Mouse (Mus musculus) brain, embryonic 14.5 days (tissue): ENCODE measurements at regions not wholly inside any gene's neighbourhood (a gene's known extent, or its start where the extent isn't known, plus 50 kb on each side); places are given as distances from the start of the nearest gene placed in this dataset.

ENCODE experiments used
- DNase-seq: peaks from one replicate; pipeline ENCODE4 v3.0.0-alpha.2; 2011; ENCODE audit warnings: low read depth
- CTCF ChIP-seq: fragments of 200-500 bp; IDR thresholded peaks from 2 replicates; pipeline ENCODE4 v1.5.1; 2012; ENCODE audit warnings: inconsistent platforms, mild to moderate bottlenecking, moderate library complexity, borderline replicate concordance; ENCODE audit not compliant: insufficient read depth, insufficient read length; ENCODE audit errors: extremely low read depth
- POLR2A ChIP-seq: fragments of 200-500 bp; IDR thresholded peaks from 2 replicates; pipeline ENCODE4 v1.6.1; 2012; ENCODE audit warnings: mild to moderate bottlenecking, inconsistent platforms, borderline replicate concordance; ENCODE audit not compliant: poor library complexity, insufficient read depth, insufficient read length, severe bottlenecking; ENCODE audit errors: extremely low read depth

DNA sequence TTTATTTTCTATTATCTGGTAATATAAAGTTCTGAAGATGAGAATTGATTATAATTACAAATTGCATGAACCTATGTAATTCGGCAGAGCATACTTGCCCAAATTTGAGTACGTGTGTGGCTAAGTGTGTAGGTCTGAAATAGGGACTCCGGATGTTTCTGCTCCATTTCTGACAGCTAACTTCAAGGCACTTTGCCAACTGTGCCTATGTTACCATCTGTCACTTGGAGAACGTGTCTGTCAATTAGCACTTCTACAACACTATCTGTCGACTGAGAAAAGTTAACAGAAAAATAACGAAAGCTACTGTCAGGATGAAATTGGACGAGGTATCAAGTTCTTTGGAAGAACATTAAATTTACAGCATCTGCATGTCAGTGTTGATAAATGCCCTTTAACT is 702.0 kb upstream of the Lrfn5 start:
- TF ChIP-seq CTCF (no peak), POLR2A (no peak)
- peak; percentile 94 for DNase-seq
